Mouse (Mus musculus) ES-E14 (cell line): ENCODE results near the gene Guca1a.

ENCODE experiments used
- CHD2 ChIP-seq: IDR thresholded peaks from 2 replicates; pipeline ENCODE4 v1.6.1; 2014; ENCODE audit warnings: mild to moderate bottlenecking, low read depth, low read length, inconsistent platforms
- HCFC1 ChIP-seq: IDR thresholded peaks from 2 replicates; pipeline ENCODE4 v1.6.1; 2012; ENCODE audit warnings: low read length, inconsistent platforms, borderline replicate concordance; ENCODE audit not compliant: insufficient read depth
- MAFK ChIP-seq: IDR thresholded peaks from 2 replicates; pipeline ENCODE4 v1.6.1; 2014; ENCODE audit warnings: mild to moderate bottlenecking, low read depth, low read length, inconsistent platforms; ENCODE audit not compliant: insufficient read depth
- ZC3H11A ChIP-seq: IDR thresholded peaks from 2 replicates; pipeline ENCODE4 v1.6.1; 2012; ENCODE audit warnings: low read depth, mild to moderate bottlenecking, inconsistent platforms, low read length, borderline replicate concordance
- ZNF384 ChIP-seq: IDR thresholded peaks from 2 replicates; pipeline ENCODE4 v1.6.1; 2012; ENCODE audit warnings: low read depth, low read length, inconsistent platforms

GRCm38 (mm10) chr17:47381917-47382316, 18.5 kb downstream of the Guca1a start:
- TF ChIP-seq ZC3H11A (no peak), ZNF384 (no peak), HCFC1 (no peak), CHD2 (no peak), MAFK (no peak)
